Mouse (Mus musculus) thymus, postnatal 25 days (tissue): ENCODE results near the gene Ttc6.

Experiments used
- DNase-seq: peaks from one replicate; pipeline ENCODE4 v3.0.0; 2022

Ttc6 gene

DNA sequence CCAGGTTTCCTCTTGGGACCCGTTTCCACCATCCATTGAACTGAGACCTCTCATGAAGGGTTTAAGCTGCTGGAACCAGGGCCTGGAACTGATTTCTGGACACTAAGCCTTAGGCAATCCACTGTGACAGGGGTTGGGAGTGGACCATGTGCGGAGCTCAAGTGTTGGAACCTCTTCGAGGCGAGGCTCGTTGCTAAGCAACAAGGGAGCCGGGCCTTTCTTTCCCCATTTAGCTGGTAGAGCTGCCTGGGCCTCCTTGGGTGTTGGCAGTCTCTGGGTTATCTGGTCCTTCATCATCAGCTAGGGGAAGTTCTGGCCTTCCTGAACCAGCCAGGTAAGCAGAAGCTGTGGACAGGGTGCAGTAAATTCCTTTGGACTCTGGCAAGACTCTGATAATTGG, at the start of gene Ttc6:
Ttc6 (plus strand) TSS at position 205 of the 400 bp plus-strand sequence.
- no peak for DNase-seq

DNA sequence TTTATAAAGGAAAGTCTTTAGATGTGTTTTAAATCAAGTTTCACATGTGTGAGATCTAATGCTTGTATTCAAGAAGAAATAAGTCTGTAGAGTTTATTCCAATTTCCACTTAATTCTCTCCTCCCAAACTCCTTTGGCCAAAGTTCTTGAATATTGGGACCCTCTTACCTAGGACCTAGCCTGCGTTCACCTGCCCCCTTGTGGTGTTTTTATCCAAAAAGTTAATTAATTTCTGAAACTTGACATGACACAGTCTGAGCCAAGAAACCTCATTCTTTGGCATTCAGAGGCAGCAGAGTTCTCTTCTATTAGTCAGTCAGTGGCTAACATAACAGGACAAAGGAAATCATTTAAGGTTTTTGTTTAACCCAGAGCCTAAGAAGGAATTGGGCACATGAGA, 49.4 kb upstream of the Ttc6 start:
- DNase-seq, result no peak

- no peak for DNase-seq
These were observed 48.1 kb upstream of the Ttc6 start for GRCm38 (mm10) chr12:57515702-57516377.

DNA sequence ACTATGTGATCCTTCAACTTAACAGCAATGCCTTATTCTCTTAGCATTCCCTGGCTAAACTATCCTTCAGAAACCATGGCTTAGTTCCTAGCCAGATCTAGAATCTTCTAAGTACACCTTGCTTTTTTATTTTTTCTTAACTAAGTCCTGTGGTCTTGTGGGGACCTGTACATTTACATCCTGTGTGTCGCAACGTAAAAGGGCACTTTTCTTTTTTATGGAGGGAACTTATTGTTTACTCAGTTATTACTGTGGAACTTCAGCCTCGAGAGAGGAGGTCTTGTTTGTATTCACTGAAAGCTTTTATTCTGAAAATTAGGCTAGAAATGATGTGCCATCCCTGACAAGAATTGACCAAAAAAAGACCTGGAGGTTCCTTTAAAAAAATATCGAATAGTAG, 35.6 kb upstream of the Ttc6 start:
- DNase-seq, result no peak

DNA sequence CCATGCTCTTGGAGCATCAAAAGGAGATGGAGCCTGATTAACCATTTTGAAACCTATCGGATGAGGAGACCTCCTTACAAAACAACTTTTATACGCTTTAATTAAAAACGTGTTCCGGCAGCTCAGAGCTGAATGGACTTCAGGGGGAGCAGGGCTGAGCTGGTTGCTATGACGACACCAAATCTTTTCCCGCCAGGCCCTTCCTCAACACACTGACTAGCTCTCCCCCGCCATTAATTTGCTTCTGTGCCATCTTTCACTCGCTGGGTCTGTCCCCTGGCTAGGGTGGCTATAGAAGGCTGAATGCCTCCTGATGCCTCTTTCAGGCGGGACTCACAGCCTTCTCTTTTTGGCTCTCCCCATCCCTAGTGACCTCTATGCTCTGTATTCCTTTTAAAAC, 33.4 kb upstream of the Ttc6 start:
- no peak for DNase-seq

GRCm38 (mm10) chr12:57534517-57534878, 29.4 kb upstream of the Ttc6 start:
- no peak for DNase-seq

GRCm38 (mm10) chr12:57534879-57535611, 28.9 kb upstream of the Ttc6 start:
- DNase-seq, result no peak

DNA sequence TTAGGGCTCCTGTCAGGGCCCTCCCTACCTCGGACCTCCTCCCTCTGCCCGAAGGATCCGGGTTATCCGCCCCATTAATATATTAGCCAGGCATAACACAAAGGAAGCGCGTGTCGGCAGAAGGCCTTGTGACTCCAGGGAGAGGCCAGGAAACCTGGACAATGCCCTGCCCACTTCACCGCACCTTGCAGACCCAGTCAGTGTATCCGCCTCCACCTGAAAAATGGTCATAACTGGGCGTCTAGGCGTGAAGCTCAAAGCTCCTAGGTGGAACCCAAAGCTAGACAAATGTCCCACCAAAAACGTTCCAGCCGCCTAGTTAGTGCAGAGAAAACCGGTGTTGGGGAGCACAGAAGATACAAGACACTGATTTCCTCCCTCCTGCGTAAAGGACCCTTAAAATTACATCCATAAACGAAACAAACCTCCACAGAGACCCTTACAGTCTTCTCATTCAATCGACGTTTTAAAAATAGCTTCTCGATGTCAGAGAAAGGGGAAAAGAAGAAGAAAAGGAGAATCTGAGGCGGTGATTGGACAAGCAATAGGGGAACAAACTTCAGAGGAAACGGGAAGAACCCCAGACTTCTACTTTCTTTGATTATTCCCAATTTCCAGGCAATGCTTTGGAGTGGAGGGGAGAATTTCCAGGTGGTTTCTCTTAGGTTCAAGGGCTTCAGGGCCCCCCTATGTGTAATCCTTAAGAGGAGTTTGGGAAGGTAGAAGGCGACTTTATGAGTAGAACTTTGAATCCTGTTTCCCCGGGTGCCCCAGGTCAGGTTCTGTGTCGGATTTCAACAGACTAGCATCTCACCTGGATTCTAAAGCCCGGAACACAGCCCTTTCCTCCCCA, 27.6 kb upstream of the Ttc6 start:
- no peak for DNase-seq

DNA sequence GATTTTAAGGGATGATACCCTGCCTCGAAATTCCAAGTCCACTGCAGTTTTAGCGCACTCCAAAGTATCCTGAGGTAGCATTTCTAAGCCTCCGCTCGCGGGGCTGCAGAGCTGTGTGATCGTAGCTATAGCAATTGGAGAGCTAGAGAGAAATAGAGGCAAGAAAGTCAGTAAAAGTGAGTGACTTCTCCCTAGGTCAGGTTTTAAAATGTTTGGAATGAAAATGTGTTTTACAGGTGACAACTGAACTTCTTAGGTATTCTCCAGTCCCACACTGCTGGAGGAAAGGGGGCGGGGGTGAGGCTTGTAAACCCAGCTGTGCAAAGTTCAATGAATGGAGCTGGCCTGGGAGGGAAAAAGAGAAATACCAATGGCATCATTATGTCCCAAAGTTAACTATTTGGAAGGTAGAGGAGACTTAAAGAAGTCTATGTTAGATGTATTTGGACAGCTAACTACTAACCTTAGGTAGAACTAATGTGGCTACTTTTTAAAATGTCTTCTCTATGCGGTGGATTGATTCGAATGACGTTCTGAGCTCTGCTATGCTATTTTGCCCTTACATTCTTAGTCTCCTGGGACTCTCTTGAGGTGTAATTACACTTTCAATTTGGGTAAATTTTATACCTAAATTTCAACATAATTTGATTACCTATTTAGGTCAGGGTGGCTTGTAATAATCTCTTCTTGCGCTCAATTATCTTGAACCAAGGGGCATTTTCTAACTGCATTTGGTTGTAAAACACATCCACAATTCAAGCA, 26.8 kb upstream of the Ttc6 start:
- DNase-seq, result no peak

DNA sequence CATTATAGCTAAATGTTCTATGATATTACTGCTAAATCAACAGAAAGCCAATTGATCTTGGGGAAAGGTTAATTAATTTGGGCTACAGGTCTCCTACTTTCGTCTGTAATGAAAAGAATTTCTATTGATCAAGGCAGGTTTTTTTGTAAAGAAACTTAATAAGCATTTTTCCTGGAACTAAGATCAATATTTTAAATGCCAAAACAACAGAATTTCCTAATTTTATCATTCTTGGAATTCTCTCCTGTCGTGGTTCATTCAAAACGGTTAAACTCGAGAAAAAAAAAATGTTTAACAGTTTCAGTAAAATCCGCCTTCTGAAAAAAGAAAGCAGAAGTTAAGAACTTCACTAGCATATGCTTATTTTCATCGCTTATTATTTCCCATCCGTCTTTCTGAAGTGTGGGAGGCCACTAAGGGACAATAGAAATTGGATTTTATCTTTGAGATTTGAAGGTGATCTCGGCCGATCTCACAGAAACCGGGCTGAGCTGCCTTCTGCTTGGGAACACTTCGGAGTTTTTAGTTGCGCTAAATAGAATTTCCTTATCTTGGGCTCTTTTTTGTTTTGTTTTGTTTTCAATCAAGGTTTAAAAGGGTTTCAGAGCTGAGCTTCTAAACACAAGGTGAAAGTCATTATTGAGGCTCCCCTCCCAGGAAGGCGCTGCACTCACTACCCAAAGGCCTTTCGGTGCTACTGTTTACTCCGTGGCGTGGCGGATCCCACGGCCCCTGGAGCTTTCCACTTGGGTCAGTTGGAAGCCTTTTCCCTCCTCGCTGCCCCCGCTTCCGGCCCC, 25.9 kb upstream of the Ttc6 start:
- no peak for DNase-seq

DNA sequence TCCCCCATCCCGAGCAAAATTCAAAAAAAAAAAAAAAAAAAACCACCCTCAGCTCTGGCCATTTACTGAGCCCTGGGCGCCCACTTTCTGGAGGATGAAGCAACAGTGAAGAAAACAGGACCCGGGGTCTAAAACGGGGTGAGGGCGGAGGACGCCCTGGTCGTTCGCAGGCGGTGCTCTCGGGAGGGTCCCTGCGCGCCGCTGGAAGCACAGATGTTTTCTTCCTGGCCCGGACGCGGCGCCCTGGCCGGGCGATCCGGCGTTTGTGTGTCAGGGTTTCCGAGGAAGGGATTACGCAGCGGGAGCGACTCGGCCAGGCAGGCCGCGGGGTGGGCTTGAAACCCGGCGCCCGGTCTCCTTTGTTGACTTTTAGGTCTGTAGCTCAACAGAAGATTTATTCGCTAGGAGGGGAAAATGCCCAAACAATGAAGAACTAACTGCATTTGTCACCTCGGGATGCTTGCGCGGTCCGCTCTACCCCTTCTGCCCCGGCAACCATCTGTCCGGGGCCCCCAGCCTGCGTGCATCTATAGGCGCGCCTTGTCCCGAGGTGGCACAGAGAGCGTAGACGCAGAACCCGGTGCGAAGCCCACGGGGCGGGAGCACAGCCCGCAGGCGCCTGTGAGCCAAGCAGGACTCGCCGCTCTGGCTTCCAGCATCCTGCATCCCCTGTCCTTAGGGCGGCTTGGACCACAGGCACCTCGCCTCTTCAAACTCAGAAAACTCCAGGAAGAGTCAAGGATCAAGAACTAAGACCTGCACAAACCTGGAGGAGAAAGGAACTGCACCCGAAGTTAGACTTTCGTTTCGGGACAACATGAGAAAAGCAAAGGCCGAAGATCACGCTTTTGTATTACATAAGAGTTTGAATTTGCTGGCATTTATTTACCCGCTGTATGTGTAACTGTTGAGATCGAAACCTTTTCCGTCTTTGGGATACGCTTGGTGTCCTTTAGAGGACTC, 25.0 kb upstream of the Ttc6 start:
- no peak for DNase-seq

DNA sequence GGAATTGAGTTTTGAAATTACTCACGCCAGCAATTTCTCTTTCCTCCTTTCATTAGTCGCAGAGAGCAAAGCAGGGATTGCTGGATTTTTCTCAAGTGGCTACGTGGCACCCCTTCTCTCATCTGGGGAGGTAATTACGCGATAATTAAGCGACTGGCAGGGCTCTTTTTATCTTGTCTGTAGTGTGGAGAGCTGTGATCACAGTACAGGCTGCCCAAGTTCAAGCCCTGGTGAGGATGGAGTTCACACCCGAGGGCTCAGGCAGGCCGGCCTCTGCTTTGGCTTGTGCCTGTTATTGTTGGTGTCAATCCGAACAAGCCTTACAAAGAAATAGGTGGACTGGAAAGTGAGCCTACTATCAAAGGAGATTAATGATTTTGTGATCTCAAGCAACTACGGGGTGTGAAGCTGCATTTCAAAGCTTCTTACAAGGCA, 24.3 kb upstream of the Ttc6 start:
- no peak for DNase-seq

- no peak for DNase-seq
These were observed 22.8 kb upstream of the Ttc6 start for GRCm38 (mm10) chr12:57541118-57541517.

DNA sequence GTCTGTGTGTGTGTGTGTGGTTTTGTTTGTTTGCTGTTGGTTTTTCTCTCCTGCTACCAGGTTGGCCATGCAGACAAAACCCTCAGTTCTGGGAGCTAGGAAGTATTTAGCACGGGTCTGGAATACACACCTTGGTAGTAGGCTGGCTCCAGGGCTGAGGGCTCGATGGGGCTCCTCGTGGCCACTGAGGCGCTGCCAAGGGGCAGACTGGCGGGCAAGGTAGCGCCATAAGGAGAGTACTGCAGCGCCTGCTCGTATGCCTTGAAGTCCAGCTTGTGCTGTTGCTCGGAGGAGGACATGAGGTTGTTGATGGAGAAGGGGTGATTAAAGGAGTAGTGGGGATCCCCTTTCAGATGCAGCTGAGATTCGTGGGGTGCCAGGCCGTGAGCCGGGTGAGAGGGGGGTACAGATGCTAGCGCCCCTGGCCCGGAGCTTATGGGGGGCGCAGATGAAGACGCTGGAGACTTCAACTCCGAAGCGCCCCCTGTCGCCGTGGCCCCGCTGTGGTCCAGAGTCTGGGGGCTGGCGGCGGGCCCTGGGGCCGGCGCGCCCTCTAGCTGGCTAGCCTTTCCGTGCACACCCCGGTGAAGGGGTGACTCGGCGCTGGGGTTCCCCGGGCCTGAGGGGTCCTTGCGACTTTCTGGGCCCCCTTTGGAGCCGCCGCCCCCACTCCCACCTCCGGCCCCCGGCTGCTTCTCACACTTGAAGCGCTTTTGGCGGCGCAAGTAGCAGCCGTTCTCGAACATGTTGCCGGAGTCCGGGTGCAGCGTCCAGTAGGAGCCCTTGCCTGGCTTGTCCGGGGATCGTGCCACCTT, 21.8 kb upstream of the Ttc6 start:
- DNase-seq, result no peak

DNA sequence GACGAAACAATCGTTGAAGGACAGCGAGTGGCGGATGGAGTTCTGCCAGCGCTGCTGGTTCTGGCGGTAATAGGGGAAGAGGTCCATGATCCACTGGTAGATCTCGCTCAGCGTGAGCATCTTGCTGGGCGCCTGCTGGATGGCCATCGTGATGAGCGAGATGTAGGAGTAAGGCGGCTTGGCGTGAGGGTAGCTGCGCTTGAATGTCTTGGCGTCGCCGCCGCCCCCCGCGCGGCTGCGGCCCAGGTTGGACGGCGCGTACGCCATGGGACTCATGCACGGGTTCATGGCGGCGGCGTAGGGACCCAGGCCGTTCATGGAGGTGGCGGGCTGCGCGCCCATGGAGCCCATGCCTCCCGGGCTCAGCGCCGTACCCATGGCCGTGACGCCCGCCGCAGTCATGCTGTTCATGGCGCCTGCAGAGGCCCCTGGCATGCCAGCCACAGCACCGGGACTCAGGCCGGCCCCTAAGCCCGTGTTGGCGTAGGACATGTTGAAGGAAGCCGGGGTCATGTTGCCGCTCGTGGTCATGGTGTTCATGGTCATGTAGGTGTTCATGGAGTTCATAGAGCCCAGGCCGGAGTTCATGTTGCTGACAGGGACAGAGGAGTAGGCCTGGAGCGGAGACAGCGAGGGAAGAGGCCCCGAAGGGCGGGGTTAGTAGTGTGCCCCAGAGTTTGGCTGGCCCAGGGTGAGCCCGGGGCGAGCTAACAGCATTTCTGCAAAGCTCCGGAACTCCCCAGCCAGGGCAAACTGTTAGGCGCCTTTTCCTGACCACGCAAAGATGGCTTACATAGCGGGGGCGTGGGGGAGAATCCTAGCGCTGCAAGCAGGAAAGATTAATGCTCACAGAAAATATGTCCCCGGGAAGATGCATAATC, 20.9 kb upstream of the Ttc6 start:
- DNase-seq, result no peak

DNA sequence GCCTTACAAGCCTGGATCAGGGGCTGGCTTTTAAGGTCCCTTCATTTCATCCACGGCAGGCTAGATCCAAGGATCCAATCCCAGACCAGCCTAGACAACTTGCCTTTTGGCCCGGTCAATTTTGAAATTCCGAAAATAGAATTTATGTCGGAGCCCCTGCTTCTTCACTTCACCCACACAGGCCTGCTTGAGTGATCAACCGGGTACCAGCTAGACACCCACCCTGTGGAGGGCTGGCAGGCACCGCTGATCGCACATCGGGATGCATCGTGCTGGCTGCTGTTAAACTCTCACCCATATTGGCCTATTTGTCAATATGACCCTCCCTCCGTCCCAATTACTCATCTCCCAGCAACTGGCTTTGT, 20.3 kb upstream of the Ttc6 start:
- no peak for DNase-seq

DNA sequence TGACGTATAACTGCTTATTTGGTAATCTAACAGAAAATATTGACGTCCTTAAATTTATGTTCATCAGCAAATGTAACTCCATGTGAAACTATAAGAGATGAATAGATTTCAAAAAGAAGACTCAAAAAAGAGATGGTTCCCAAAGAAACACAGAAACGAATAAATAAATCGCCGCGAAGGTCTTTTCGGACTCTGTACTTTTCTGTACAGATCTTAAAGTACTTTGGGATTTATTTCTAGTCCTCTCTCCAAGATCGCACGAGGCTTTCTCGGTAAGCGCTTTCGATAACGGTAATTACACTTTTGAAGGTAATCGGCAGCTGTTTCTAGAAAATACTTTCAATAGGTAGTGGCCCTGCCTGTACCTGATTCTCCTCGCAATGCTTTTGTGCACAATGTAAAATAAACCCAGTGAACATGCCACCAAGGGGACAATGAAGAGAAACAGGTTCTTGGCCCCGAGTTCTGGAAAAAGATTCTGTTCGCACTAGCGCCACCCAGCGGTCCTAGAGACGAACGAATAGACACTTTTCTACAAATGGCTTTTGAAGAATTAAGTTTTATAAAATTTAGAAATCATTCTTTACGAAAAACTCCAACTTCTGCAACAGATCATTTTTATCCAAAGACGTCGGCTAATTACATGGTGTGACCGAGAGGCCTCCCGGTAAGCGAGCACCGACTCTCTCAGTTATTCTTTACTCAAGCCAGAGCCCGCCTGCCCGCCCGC, 19.1 kb upstream of the Ttc6 start:
- no peak for DNase-seq
